Mouse (Mus musculus): ENCODE measurements around the gene Gsdme. TPM values are rescaled to one million over a fixed set of nuclear protein-coding genes. Genes with fewer than 3 reads are reported as not detected.

Gene Gsdme
- total and polyA plus RNA-seq, 2 experiments from 2014 or later = 29.4 TPM; not detected in 1

GRCm38 (mm10) chr6:50247356-50247755 lies 16.3 kb downstream of the Gsdme start:
- Histone ChIP-seq H3K4me3 (ENCODE audit: low read depth, low read length) (no peak overlapping the region), H3K4me1 (ENCODE audit: control insufficient read depth, insufficient read depth) (no peaks in the 10 kb centered on the region), H3K4me2 (ENCODE audit: low read depth, low read length) (no peak overlapping the region), H3K36me3 (replicated peaks; ENCODE audit: control insufficient read depth, insufficient read depth, low read length) (no peaks in the 10 kb centered on the region), H3K9ac (replicated peaks; ENCODE audit: low read depth, low read length) (no peak overlapping the region), H3K9me3 (replicated peaks; ENCODE audit: control insufficient read depth, low read length) (no peaks in the 10 kb centered on the region), H3K27me3 (ENCODE audit: control insufficient read depth, insufficient read depth, low read length) (no peaks in the 10 kb centered on the region), H3K27ac (ENCODE audit: low read depth) (no peak overlapping the region)
- no peak for TF ChIP-seq CTCF (IDR thresholded peaks at IDR 0.05; ENCODE audit: low read depth)
- no peak for TF ChIP-seq EP300 (IDR thresholded peaks at IDR 0.05; ENCODE audit: low read depth)
- WGBS = 52% methylated on average over 2 of the region's 2 CpGs
- ATAC-seq (ENCODE audit: insufficient read depth, low read depth) (no peak), DNase-seq (ENCODE audit: low spot score) (no peak)

- ATAC-seq (ENCODE audit: insufficient read depth, low read depth) = no peak
- Histone ChIP-seq H3K4me3 (ENCODE audit: low read depth, low read length) (no peak overlapping the region), H3K9ac (replicated peaks; ENCODE audit: low read depth, low read length) (no peak overlapping the region), H3K9me3 (replicated peaks; ENCODE audit: control insufficient read depth, low read length) (no peaks in the 10 kb centered on the region), H3K4me1 (ENCODE audit: control insufficient read depth, insufficient read depth) (no peaks in the 10 kb centered on the region), H3K4me2 (ENCODE audit: low read depth, low read length) (no peak overlapping the region), H3K36me3 (replicated peaks; ENCODE audit: control insufficient read depth, insufficient read depth, low read length) (no peaks in the 10 kb centered on the region), H3K27ac (ENCODE audit: low read depth) (no peak overlapping the region), H3K27me3 (ENCODE audit: control insufficient read depth, insufficient read depth, low read length) (no peaks in the 10 kb centered on the region)
- no peak for TF ChIP-seq CTCF (IDR thresholded peaks at IDR 0.05; ENCODE audit: low read depth)
- TF ChIP-seq EP300 (IDR thresholded peaks at IDR 0.05; ENCODE audit: low read depth) = no peak
- WGBS = 68% methylated on average over 4 of the region's 4 CpGs
- DNase-seq (ENCODE audit: low spot score) = no peak
Observed at GRCm38 (mm10) chr6:50244967-50245366, 18.7 kb downstream of the Gsdme start.

- Histone ChIP-seq H3K4me3 (ENCODE audit: low read depth, low read length) (no peak overlapping the region), H3K9me3 (replicated peaks; ENCODE audit: control insufficient read depth, low read length) (no peaks in the 10 kb centered on the region), H3K27ac (ENCODE audit: low read depth) (no peak overlapping the region), H3K4me1 (ENCODE audit: control insufficient read depth, insufficient read depth) (no peaks in the 10 kb centered on the region), H3K36me3 (replicated peaks; ENCODE audit: control insufficient read depth, insufficient read depth, low read length) (no peaks in the 10 kb centered on the region), H3K4me2 (ENCODE audit: low read depth, low read length) (no peak overlapping the region), H3K9ac (replicated peaks; ENCODE audit: low read depth, low read length) (no peak overlapping the region), H3K27me3 (ENCODE audit: control insufficient read depth, insufficient read depth, low read length) (no peaks in the 10 kb centered on the region)
- ATAC-seq (ENCODE audit: insufficient read depth, low read depth) (no peak), DNase-seq (ENCODE audit: low spot score) (no peak)
- TF ChIP-seq EP300 (IDR thresholded peaks at IDR 0.05; ENCODE audit: low read depth) = no peak
- no peak for TF ChIP-seq CTCF (IDR thresholded peaks at IDR 0.05; ENCODE audit: low read depth)
- 63% methylated on average over 4 of the region's 4 CpGs for WGBS
Observed at GRCm38 (mm10) chr6:50244126-50244525, 19.5 kb downstream of the Gsdme start.

- H3K4me3 ChIP-seq (ENCODE audit: low read depth, low read length) = no peak overlapping the region
- DNase-seq (ENCODE audit: low spot score) (no peak), ATAC-seq (ENCODE audit: insufficient read depth, low read depth) (no peak)
- no peaks in the 10 kb centered on the region for H3K9me3 ChIP-seq (replicated peaks; ENCODE audit: control insufficient read depth, low read length)
- no peak overlapping the region for H3K4me2 ChIP-seq (ENCODE audit: low read depth, low read length)
- no peak overlapping the region for H3K9ac ChIP-seq (replicated peaks; ENCODE audit: low read depth, low read length)
- no peaks in the 10 kb centered on the region for H3K4me1 ChIP-seq (ENCODE audit: control insufficient read depth, insufficient read depth)
- H3K27me3 ChIP-seq (ENCODE audit: control insufficient read depth, insufficient read depth, low read length) = no peaks in the 10 kb centered on the region
- H3K27ac ChIP-seq (ENCODE audit: low read depth) = no peak overlapping the region
- TF ChIP-seq CTCF (IDR thresholded peaks at IDR 0.05; ENCODE audit: low read depth) (no peak), EP300 (IDR thresholded peaks at IDR 0.05; ENCODE audit: low read depth) (no peak)
- H3K36me3 ChIP-seq (replicated peaks; ENCODE audit: control insufficient read depth, insufficient read depth, low read length) = no peaks in the 10 kb centered on the region
- 65% methylated on average over 5 of the region's 5 CpGs for WGBS
Observed at GRCm38 (mm10) chr6:50240437-50240836, 23.2 kb downstream of the Gsdme start.

- H3K4me1 ChIP-seq (ENCODE audit: control insufficient read depth, insufficient read depth) = no peaks in the 10 kb centered on the region
- no peak overlapping the region for H3K4me2 ChIP-seq (ENCODE audit: low read depth, low read length)
- no peak overlapping the region for H3K27ac ChIP-seq (ENCODE audit: low read depth)
- DNase-seq (ENCODE audit: low spot score) = no peak
- TF ChIP-seq EP300 (IDR thresholded peaks at IDR 0.05; ENCODE audit: low read depth) (no peak), CTCF (IDR thresholded peaks at IDR 0.05; ENCODE audit: low read depth) (no peak)
- H3K9ac ChIP-seq (replicated peaks; ENCODE audit: low read depth, low read length) = no peak overlapping the region
- 70% methylated on average over 2 of the region's 2 CpGs for WGBS
- H3K4me3 ChIP-seq (ENCODE audit: low read depth, low read length) = no peak overlapping the region
- no peak for ATAC-seq (ENCODE audit: insufficient read depth, low read depth)
- H3K36me3 ChIP-seq (replicated peaks; ENCODE audit: control insufficient read depth, insufficient read depth, low read length) = no peaks in the 10 kb centered on the region
- no peaks in the 10 kb centered on the region for H3K27me3 ChIP-seq (ENCODE audit: control insufficient read depth, insufficient read depth, low read length)
- H3K9me3 ChIP-seq (replicated peaks; ENCODE audit: control insufficient read depth, low read length) = no peaks in the 10 kb centered on the region
Observed at GRCm38 (mm10) chr6:50239902-50240301, 23.8 kb downstream of the Gsdme start.

GRCm38 (mm10) chr6:50237963-50238362 lies 25.7 kb downstream of the Gsdme start:
- TF ChIP-seq EP300 (IDR thresholded peaks at IDR 0.05; ENCODE audit: low read depth) = no peak
- TF ChIP-seq CTCF (IDR thresholded peaks at IDR 0.05; ENCODE audit: low read depth) = no peak
- DNase-seq (ENCODE audit: low spot score) = no peak
- Histone ChIP-seq H3K27ac (ENCODE audit: low read depth) (no peak overlapping the region), H3K4me2 (ENCODE audit: low read depth, low read length) (no peak overlapping the region), H3K9ac (replicated peaks; ENCODE audit: low read depth, low read length) (no peak overlapping the region), H3K4me3 (ENCODE audit: low read depth, low read length) (no peak overlapping the region), H3K4me1 (ENCODE audit: control insufficient read depth, insufficient read depth) (no peaks in the 10 kb centered on the region), H3K36me3 (replicated peaks; ENCODE audit: control insufficient read depth, insufficient read depth, low read length) (no peaks in the 10 kb centered on the region), H3K9me3 (replicated peaks; ENCODE audit: control insufficient read depth, low read length) (no peaks in the 10 kb centered on the region), H3K27me3 (ENCODE audit: control insufficient read depth, insufficient read depth, low read length) (no peaks in the 10 kb centered on the region)
- 44% methylated on average over 2 of the region's 2 CpGs for WGBS
- ATAC-seq (ENCODE audit: insufficient read depth, low read depth) = no peak
